Mouse (Mus musculus) G1E (cell line): ENCODE data around the gene Olfr279. TPM values are rescaled to one million over a fixed set of nuclear protein-coding genes. Genes with fewer than 3 reads are reported as not detected.
"Not testable (repeated sequence)": the region's sequence is repeated elsewhere in the genome, so short reads cannot be mapped to it uniquely, and the experiment has no call there.

ENCODE experiments used
- ATAC-seq: 2 replicates; pipeline ENCODE4 v1.8.0; 2016; ENCODE audit warnings: mild to moderate bottlenecking; ENCODE audit not compliant: insufficient number of reproducible peaks, poor library complexity, low FRiP score, severe bottlenecking; ENCODE audit errors: extremely low read depth
- DNase-seq: peaks from one replicate; pipeline ENCODE4 v3.0.0; 2012; ENCODE audit warnings: low spot score
- H3K27me3 ChIP-seq: 2 replicates; pipeline ENCODE4 v1.6.1; 2012; ENCODE audit warnings: mild to moderate bottlenecking, low read length, inconsistent platforms; ENCODE audit not compliant: insufficient read depth
- H3K36me3 ChIP-seq: replicated peaks from 2 replicates; pipeline ENCODE3; 2012; ENCODE audit warnings: mild to moderate bottlenecking, inconsistent platforms
- H3K4me1 ChIP-seq: 2 replicates; pipeline ENCODE4 v1.6.1; 2012; ENCODE audit warnings: low read depth, low read length, inconsistent platforms, mixed read lengths; ENCODE audit not compliant: insufficient read depth
- H3K4me3 ChIP-seq: 2 replicates; pipeline ENCODE4 v1.5.1; 2012; ENCODE audit warnings: low read depth, mild to moderate bottlenecking, inconsistent platforms, low read length, moderate library complexity, mixed read lengths
- H3K9me3 ChIP-seq: replicated peaks from 2 replicates; pipeline ENCODE4 v1.6.1; 2012; ENCODE audit warnings: inconsistent platforms
- CTCF ChIP-seq: IDR thresholded peaks from 2 replicates; pipeline ENCODE4 v1.5.1; 2012; ENCODE audit warnings: low read depth, low read length, inconsistent platforms, mixed read lengths
- GATA1 ChIP-seq: IDR thresholded peaks from 2 replicates; pipeline ENCODE4 v1.6.1; 2012; ENCODE audit warnings: borderline replicate concordance, low read length, inconsistent platforms, mixed read lengths
- GATA2 ChIP-seq: IDR thresholded peaks from 2 replicates; pipeline ENCODE4 v1.6.1; 2012; ENCODE audit warnings: low read depth, low read length, inconsistent platforms, borderline replicate concordance
- POLR2AphosphoS5 ChIP-seq: IDR thresholded peaks from 2 replicates; pipeline ENCODE4 v1.6.1; 2012; ENCODE audit warnings: low read depth, low read length, inconsistent platforms; ENCODE audit not compliant: insufficient replicate concordance
- TAL1 ChIP-seq: conservative IDR thresholded peaks from 2 replicates; pipeline ENCODE4 v1.6.1; 2012; ENCODE audit warnings: low read depth, low read length, inconsistent platforms, mixed read lengths
- polyA plus RNA-seq: library from polyadenylated mRNA; stranded (reverse); fragments of >175 nt; gene quantifications from 2 replicates; pipeline ENCODE4 v1.2.3, GENCODE M21; 2012
- total RNA-seq, 2 experiments: library from RNA; stranded (forward) in 1 of 2; stranded (reverse) in 1 of 2; fragments of 200-1000 nt in 1 of 2; fragments of >200 nt in 1 of 2; fragmentation: Nextera tagmentation in 1 of 2; gene quantifications; 2 replicates each; pipeline ENCODE4 v1.2.3; 2014 to 2017

Olfr279 gene
- total and polyA plus RNA-seq, 3 experiments: 0.11 TPM; not detected in 2

DNA sequence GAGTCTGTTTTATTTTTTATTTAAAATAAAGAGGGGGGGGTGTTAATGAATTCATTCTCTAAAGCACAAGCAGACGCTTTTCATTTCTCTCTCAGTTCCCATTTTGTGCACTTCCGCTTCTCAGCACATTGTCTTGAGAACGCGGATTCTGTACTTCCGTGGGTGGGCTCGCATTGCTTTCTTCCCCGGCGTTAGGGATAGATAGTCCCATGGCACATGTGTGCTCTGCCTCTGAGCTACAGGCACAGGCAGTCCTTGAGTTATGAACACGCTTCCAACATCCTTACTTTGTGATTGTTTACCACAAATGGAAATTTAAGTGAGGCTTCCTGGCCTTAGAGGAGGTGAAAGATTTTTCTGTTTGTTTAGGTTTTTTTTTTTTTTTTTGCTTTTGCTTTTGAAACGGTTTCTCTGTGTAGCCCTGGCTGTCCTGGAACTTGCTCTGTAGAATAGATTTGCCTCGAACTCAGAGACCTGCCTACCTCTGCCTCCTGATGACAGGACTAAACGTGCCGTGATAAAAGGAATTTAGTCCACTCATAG lies 19.3 kb downstream of the Olfr279 start:
- Histone ChIP-seq H3K9me3 (no peaks in the 10 kb centered on the region), H3K4me1 (peaks cover 38% of the 10 kb centered on the region), H3K36me3 (no peaks in the 10 kb centered on the region), H3K4me3 (no peak overlapping the region), H3K27me3 (peaks cover 19% of the 10 kb centered on the region)
- TF ChIP-seq POLR2AphosphoS5 (no peak), GATA1 (no peak), TAL1 (no peak), CTCF (no peak), GATA2 (no peak)
- ATAC-seq (no peak), DNase-seq (no peak)

DNA sequence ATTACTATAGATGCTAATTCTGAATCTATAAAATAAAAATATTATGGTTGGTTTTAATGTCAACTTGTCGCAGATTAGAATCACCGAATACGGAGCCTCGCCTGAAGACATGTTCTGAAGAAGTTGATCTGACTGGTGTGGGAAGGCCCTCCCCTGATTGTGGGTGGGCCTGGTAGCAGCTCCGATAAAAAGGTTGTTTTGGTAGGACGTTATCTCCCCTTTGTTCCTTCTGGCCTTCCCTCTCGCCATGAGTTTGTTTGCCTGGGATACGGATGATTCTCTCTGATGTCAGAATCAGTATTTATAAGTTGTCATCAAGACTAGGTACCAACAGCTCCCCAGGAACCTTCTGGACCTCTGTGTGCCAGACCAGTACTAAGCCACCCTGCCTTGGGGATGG lies 20.0 kb downstream of the Olfr279 start:
- H3K9me3 ChIP-seq: no peaks in the 10 kb centered on the region
- DNase-seq (no peak), ATAC-seq (no peak)
- H3K4me3 ChIP-seq: no peak overlapping the region
- TF ChIP-seq GATA1 (no peak), GATA2 (no peak), POLR2AphosphoS5 (no peak), TAL1 (no peak), CTCF (no peak)
- peaks cover 38% of the 10 kb centered on the region for H3K4me1 ChIP-seq
- peaks cover 19% of the 10 kb centered on the region for H3K27me3 ChIP-seq
- peaks cover 6% of the 10 kb centered on the region for H3K36me3 ChIP-seq

DNA sequence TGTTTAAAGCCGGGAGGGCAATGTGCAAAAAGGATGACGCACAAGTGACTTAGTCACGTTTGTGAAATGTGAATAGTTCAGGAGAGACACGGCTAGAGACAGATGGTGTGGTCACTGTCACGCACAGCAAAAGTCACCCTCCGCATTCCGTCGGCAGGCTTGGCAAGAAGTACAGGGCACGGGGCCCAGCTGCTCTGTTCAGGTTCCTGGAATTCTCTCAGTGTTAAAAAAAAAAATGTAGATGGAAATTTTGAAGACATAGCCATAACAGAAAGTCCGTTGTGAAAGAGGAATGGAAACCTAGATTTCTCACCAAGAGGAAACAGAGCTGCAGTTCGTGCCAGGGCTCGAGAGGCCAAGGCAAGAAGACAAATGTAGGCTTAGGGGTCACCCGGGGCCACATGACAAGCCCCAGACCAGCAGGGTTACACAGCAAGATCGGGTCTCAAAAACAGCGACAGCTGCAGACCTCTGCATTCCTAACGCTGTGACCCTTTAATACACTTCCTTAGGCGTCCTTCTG lies 20.7 kb downstream of the Olfr279 start:
- H3K4me3 ChIP-seq: no peak overlapping the region
- TF ChIP-seq CTCF: no peak
- TF ChIP-seq GATA1: no peak
- no peak for TF ChIP-seq TAL1
- no peak for TF ChIP-seq GATA2
- TF ChIP-seq POLR2AphosphoS5: no peak
- ATAC-seq (no peak), DNase-seq (no peak)
- H3K9me3 ChIP-seq: no peaks in the 10 kb centered on the region
- H3K4me1 ChIP-seq: peaks cover 42% of the 10 kb centered on the region
- peaks cover 14% of the 10 kb centered on the region for H3K27me3 ChIP-seq
- peaks cover 12% of the 10 kb centered on the region for H3K36me3 ChIP-seq

DNA sequence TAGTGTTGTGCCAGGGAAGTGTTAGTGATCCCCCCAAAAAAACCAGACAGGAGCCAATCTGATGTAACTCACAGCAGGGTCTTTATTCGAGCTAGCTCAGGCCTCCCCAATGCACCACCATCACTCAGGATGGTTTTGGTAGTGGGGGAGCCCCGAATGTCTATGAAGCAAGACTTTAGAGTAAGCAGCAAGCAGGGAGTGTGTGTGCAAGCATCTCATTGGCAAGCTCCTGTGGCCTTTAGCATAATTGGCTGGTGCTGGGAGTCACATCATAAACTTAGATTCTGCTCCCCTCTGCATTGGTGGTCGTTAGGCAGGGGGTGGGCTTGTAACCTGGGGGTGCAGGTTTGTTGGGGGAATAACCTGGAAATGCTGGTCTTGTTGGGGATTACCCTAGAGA lies 21.5 kb downstream of the Olfr279 start:
- H3K9me3 ChIP-seq, DNase-seq, ATAC-seq, H3K4me3 ChIP-seq, H3K27me3 ChIP-seq: not testable (repeated sequence)
- Histone ChIP-seq H3K4me1 (peaks cover 50% of the 10 kb centered on the region), H3K36me3 (peaks cover 19% of the 10 kb centered on the region)

DNA sequence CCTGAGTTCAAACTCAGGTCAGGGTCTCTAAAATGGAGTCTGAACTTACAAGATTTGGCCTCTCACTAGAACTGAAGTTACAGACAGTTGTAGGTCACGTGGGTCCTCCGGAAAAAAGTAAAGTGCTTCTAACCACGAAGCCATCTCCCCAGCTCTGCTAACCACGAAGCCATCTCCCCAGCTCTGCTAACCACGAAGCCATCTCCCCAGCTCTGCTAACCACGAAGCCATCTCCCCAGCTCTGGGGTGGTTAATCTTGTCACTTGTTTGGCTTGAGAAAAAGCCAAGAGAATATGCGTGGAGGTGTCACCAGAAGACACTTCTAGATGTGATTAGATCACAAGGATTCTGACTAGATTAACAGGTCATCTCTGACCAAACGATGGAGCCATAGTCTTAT lies 21.9 kb downstream of the Olfr279 start:
- Histone ChIP-seq H3K36me3 (peaks cover 19% of the 10 kb centered on the region), H3K27me3 (peaks cover 5% of the 10 kb centered on the region; the same call in 1 of the 2 replicates), H3K9me3 (no peaks in the 10 kb centered on the region), H3K4me1 (peaks cover 50% of the 10 kb centered on the region), H3K4me3 (no peak overlapping the region)
- ATAC-seq: 0 out of 2 replicates have a peak, but pooled peaks have one; percentile 9
- no peak for DNase-seq
- TF ChIP-seq GATA1 (no peak), TAL1 (no peak), GATA2 (no peak), CTCF (no peak)

DNA sequence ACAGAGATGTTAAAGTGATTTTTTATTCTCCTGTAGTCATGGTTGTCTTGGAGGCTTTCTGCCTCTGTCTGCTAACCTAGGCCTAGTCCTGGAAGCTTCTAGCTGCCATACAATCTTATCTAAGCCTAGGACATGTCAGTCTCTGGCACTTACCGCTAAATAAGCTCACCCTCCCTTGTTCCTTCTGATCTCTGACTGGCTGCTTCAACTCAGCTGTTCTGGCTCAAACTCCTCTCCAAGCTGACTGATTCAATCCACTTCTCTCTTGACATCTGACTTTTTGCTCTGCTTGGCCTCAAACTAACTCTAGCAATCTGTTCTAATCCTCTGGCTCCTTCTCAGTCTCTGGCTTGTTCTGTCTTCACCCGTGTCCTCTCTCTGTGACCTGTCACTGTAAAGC lies 22.6 kb downstream of the Olfr279 start:
- not testable (repeated sequence) for H3K4me3 ChIP-seq, DNase-seq, ATAC-seq, H3K27me3 ChIP-seq, H3K9me3 ChIP-seq
- peaks cover 50% of the 10 kb centered on the region for H3K4me1 ChIP-seq
- H3K36me3 ChIP-seq: peaks cover 25% of the 10 kb centered on the region
